9 mouse cellular contexts compared by ENCODE assay signal in genomic region chr5:140827413-140827812, GRCm38 (mm10). TPM values are rescaled to one million over a fixed set of nuclear protein-coding genes. Genes with fewer than 3 reads are reported as not detected.
DNase-seq lines count a peak whose midpoint lies in the region; ATAC-seq and TF ChIP-seq lines count a peak whose summit lies in the region.
"Had no signal": no experiment of that assay in that cellular context is flagged by ENCODE, and none has a peak within 500 bp of the region (broad histone marks: within the 10 kb centered on the region; RNA-seq: fewer than 3 reads in every experiment).

No protein-coding gene starts in this region.

- 0 out of 2 replicates have a peak, but pooled peaks cover 2% of the 10 kb centered on the region for H3K36me3 ChIP-seq in heart, embryonic 11.5 days (ENCODE audit: control insufficient read depth, insufficient read depth, low read length)
- H3K36me3 ChIP-seq in lung, embryonic 15.5 days = no peaks in the 10 kb centered on the region
- peaks cover 4% of the 10 kb centered on the region for H3K36me3 ChIP-seq in limb, embryonic 14.5 days (ENCODE audit: control insufficient read depth, insufficient read depth, low read length)
- no peaks in the 10 kb centered on the region for H3K36me3 ChIP-seq in stomach, embryonic 15.5 days

- no peak overlapping the region for H3K9ac ChIP-seq in heart, embryonic 11.5 days (ENCODE audit: low read depth, low read length)
- peak overlapping the region; percentile 25; the same call in 1 of the 2 replicates for H3K9ac ChIP-seq in lung, embryonic 15.5 days
- H3K9ac ChIP-seq in limb, embryonic 14.5 days (ENCODE audit: low read depth, low read length, severe bottlenecking) = no peak overlapping the region
- no peak overlapping the region for H3K9ac ChIP-seq in stomach, embryonic 15.5 days

- H3K27me3 ChIP-seq in heart, embryonic 11.5 days (ENCODE audit: control insufficient read depth, insufficient read depth, low read length) = no peaks in the 10 kb centered on the region
- no peaks in the 10 kb centered on the region for H3K27me3 ChIP-seq in lung, embryonic 15.5 days
- H3K27me3 ChIP-seq in limb, embryonic 14.5 days (ENCODE audit: control insufficient read depth, insufficient read depth, low read length) = no peaks in the 10 kb centered on the region
- no peaks in the 10 kb centered on the region for H3K27me3 ChIP-seq in stomach, embryonic 15.5 days (replicated peaks)

- WGBS in heart, embryonic 11.5 days (ENCODE audit: insufficient replicate concordance) = 30% methylated on average over 2 of the region's 2 CpGs
- WGBS in lung, embryonic 15.5 days = 47% methylated on average over 2 of the region's 2 CpGs
- 20% methylated on average over 2 of the region's 2 CpGs for WGBS in lung, adult 2 months
- WGBS in limb, embryonic 14.5 days = 46% methylated on average over 2 of the region's 2 CpGs
- WGBS in stomach, embryonic 15.5 days = 42% methylated on average over 2 of the region's 2 CpGs

- peaks cover 26% of the 10 kb centered on the region for H3K4me1 ChIP-seq in heart, embryonic 11.5 days (ENCODE audit: control insufficient read depth, insufficient read depth, low read length)
- peaks cover 40% of the 10 kb centered on the region for H3K4me1 ChIP-seq in lung, embryonic 15.5 days
- peaks cover 26% of the 10 kb centered on the region for H3K4me1 ChIP-seq in lung, adult 2 months (ENCODE audit: control insufficient read depth, insufficient read depth, low read length)
- peaks cover 27% of the 10 kb centered on the region for H3K4me1 ChIP-seq in limb, embryonic 14.5 days (ENCODE audit: control insufficient read depth, insufficient read depth, low read length)
- peaks cover 25% of the 10 kb centered on the region for H3K4me1 ChIP-seq in stomach, embryonic 15.5 days

- H3K4me3 ChIP-seq in heart, embryonic 11.5 days (ENCODE audit: low read depth, low read length) = no peak overlapping the region
- H3K4me3 ChIP-seq in lung, embryonic 15.5 days = peak overlapping the region; percentile 92; the same call in 1 of the 2 replicates
- no peak overlapping the region for H3K4me3 ChIP-seq in lung, adult 2 months (replicated peaks; ENCODE audit: extremely low read depth, low read depth, low read length)
- H3K4me3 ChIP-seq in limb, embryonic 14.5 days (replicated peaks; ENCODE audit: low read length) = no peak overlapping the region
- H3K4me3 ChIP-seq in stomach, embryonic 15.5 days (replicated peaks) = 0 out of 2 replicates have a peak overlapping the region, but pooled peaks have one; percentile 68

- H3K4me2 ChIP-seq in heart, embryonic 11.5 days = peak overlapping the region; percentile 91; the same call in 1 of the 2 replicates
- H3K4me2 ChIP-seq in lung, embryonic 15.5 days = peak overlapping the region; percentile 94
- no peak overlapping the region for H3K4me2 ChIP-seq in limb, embryonic 14.5 days (replicated peaks; ENCODE audit: low read depth, low read length, severe bottlenecking)
- peak overlapping the region; percentile 91 for H3K4me2 ChIP-seq in stomach, embryonic 15.5 days

- no peak for ATAC-seq in heart, embryonic 11.5 days (replicated peaks; ENCODE audit: insufficient number of reproducible peaks, low FRiP score, low TSS enrichment)
- ATAC-seq in lung, embryonic 15.5 days (ENCODE audit: borderline replicate concordance, extremely low read depth, low FRiP score, low TSS enrichment) = no peak
- no peak for ATAC-seq in limb, embryonic 14.5 days (ENCODE audit: low FRiP score, low read depth)
- no peak for ATAC-seq in stomach, embryonic 15.5 days (ENCODE audit: insufficient read depth, low FRiP score, low read depth)

- H3K27ac ChIP-seq in heart, embryonic 11.5 days (ENCODE audit: low read depth, low read length) = peak overlapping the region; percentile 22; the same call in 1 of the 2 replicates
- peak overlapping the region; percentile 51 for H3K27ac ChIP-seq in lung, embryonic 15.5 days
- H3K27ac ChIP-seq in limb, embryonic 14.5 days (replicated peaks; ENCODE audit: low read depth, low read length) = 0 out of 2 replicates have a peak overlapping the region, but pooled peaks have one; percentile 43
- peak overlapping the region; percentile 73; the same call in 1 of the 2 replicates for H3K27ac ChIP-seq in stomach, embryonic 15.5 days

- TF ChIP-seq POLR2A in lung, adult 2 months (IDR thresholded peaks at IDR 0.05; ENCODE audit: borderline replicate concordance, extremely low read depth, low read depth, low read length) = no peak
- no peak for TF ChIP-seq POLR2A in limb, embryonic 14.5 days (IDR thresholded peaks at IDR 0.05; ENCODE audit: borderline replicate concordance, extremely low read depth, insufficient read depth, insufficient read length)

- TF ChIP-seq CTCF in lung, adult 2 months (IDR thresholded peaks at IDR 0.05; ENCODE audit: insufficient read depth, low read length) = no peak

- no peaks in the 10 kb centered on the region for H3K9me3 ChIP-seq in heart, embryonic 11.5 days (replicated peaks; ENCODE audit: control insufficient read depth, low read length)
- no peaks in the 10 kb centered on the region for H3K9me3 ChIP-seq in lung, embryonic 15.5 days
- H3K9me3 ChIP-seq in limb, embryonic 14.5 days (ENCODE audit: control insufficient read depth, low read length) = no peaks in the 10 kb centered on the region
- no peaks in the 10 kb centered on the region for H3K9me3 ChIP-seq in stomach, embryonic 15.5 days

- DNase-seq in heart, adult 8-10 months (ENCODE audit: low spot score) = no peak
- no peak for DNase-seq in lung, adult 2 months
- DNase-seq in limb, embryonic 14.5 days (ENCODE audit: low spot score) = no peak
- DNase-seq in spleen, adult 12 weeks (ENCODE audit: low spot score) = no peak
- no peak for DNase-seq in spleen, postnatal 36 days (ENCODE audit: low spot score in 2 of 2)
- DNase-seq: cerebellum, adult 11 months had no signal

RNA-seq across cellular contexts. Expression of gene Gna12, which starts 2.8 kb away (rescaled TPM):
- 33.1 and 34.0 TPM in 2 replicates for polyA plus RNA-seq in heart, embryonic 11.5 days (2014; fragmentation: Nextera tagmentation; extraction: Ambion mirVana)
- total RNA-seq in heart, adult 8-10 months (2022) = 100 to 1,000 TPM; 124 to 170 (median 134) TPM
- 50.9 and 59.9 TPM in 2 replicates for polyA plus RNA-seq in lung, embryonic 15.5 days (2015; fragmentation: Nextera tagmentation; extraction: Ambion mirVana)
- polyA plus RNA-seq in lung, adult 2 months (2012; rRNA removed) = 112 and 120 TPM in 2 replicates
- polyA plus RNA-seq in limb, embryonic 14.5 days (2012; rRNA removed) = 63.8 and 91.5 TPM in 2 replicates
- 46.7 and 55.5 TPM in 2 replicates for polyA plus RNA-seq in limb, embryonic 14.5 days (2014; fragmentation: Nextera tagmentation; extraction: Ambion mirVana)
- 49.5 and 50.1 TPM in 2 replicates for polyA plus RNA-seq in stomach, embryonic 15.5 days (2015; fragmentation: Nextera tagmentation; extraction: Ambion mirVana)

Comparison
In these comparisons a context has a peak if more than half of its experiments do, and no peak if none do; other contexts are left out.
1. H3K4me3 ChIP-seq: peak in lung, embryonic 15.5 days (single experiment) and stomach, embryonic 15.5 days (single experiment); none in heart, embryonic 11.5 days (single experiment), lung, adult 2 months (single experiment) and limb, embryonic 14.5 days (single experiment).
2. H3K27ac ChIP-seq: peak in every context shown above with its lines; median percentile 73 in stomach, embryonic 15.5 days; 51 in lung, embryonic 15.5 days; 43 in limb, embryonic 14.5 days; 22 in heart, embryonic 11.5 days.